Mouse (Mus musculus) thymus, adult 18-20 months (tissue): ENCODE measurements around the gene Apbb2.

Source experiments
- DNase-seq, 2 experiments: peaks; one replicate each; pipeline ENCODE4 v3.0.0; 2022; ENCODE audit warnings: mixed read lengths in 2 of 2

The Apbb2 gene

DNA sequence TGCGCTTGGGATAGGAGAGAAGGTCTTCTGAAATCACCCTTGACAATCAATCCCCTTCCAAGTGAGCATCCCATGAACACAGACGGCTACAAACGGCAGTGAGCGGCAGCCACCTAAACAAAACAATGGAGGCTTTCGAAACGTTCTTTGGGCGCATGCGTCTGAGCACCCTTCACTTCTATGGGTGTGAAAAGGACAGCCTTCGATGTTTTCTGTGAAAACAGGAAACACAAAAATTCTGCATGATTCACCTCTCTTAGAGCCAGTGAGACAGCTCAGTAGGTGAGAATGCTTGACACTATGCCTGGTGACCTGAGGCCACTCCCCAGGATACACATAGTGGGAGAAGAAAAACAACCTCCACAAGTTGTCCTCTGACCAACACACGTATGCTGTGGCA, 103.3 kb downstream of the Apbb2 start:
- DNase-seq = no peak

DNA sequence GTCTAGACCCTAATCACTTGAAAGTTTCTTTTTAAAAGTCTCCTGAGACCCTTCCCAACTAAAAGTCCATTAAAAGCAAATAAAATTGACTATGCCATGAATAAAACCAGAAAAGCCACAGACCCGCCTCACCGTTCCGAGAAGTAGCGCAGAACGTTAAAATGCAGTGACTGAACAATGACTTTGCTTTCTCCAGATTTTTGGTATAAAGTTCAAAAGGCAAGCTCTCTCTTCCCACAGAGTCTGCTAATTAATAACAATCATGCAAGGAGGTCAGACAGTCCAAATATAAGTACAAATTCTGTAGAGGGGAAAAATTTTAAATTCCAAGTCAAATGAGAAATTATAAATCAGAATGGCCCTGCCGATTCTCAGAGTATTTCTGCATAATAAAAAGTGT, 103.9 kb downstream of the Apbb2 start:
- DNase-seq = no peak

DNA sequence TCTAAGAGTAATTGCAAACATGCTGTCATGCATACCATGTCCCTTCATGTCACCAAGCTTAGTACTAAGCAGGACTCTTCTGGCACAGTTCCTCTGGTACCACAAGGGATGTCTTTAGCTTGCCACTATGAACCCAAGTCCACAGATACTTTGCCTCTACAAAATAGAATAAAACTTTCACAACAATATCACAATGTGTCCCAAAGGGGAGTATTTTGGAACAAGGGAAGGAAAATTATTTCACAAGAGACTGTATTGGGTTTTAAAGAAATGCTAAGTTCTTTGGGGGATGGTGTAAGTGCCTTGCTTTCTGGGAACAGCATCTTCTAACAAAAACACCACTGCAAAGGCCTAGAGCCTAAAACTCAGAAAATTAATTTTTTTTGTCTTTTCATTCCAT, 105.2 kb downstream of the Apbb2 start:
- DNase-seq = no peak

DNA sequence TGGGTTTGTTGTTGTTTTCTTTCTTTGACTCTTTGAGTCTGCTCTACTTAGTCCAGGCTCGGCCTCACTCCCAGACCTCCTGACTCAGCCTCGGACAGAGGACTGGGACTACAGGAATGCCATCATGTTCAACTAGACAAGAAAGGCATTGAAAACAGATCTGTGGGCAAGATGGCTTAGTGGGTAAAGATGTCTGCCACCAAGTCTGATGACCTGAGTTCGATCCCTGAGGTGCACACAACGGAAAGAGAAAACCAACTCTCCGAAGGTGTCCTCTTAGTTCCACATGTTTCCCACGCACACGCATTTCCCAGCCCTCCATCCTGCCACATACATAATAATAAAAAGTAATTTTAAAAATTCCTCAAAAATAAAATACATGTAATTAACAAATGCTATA, 106.1 kb downstream of the Apbb2 start:
- DNase-seq = no peak

GRCm38 (mm10) chr5:66510716-66511115, 107.9 kb downstream of the Apbb2 start:
- no peak for DNase-seq

DNA sequence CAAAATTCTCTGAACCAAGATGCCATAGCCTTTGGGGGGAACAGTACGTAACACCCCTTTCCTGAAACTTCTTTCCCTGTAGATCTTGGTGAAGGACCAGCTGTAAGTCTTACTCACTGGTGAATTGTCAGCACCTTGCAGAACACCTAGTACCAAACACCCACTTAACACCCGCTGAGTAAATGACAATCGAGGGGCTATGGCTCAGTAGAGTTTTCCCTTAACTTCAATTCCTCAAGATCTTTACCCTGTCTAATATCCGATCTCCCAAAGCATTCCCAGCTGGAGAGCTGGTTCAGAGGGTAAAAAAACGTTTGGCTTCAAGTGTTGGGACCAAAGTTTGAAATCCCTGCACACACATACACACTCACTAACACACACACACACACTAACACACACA, 109.4 kb downstream of the Apbb2 start:
- DNase-seq = no peak

- no peak for DNase-seq
Observed at GRCm38 (mm10) chr5:66505578-66505977, 113.0 kb downstream of the Apbb2 start.

DNA sequence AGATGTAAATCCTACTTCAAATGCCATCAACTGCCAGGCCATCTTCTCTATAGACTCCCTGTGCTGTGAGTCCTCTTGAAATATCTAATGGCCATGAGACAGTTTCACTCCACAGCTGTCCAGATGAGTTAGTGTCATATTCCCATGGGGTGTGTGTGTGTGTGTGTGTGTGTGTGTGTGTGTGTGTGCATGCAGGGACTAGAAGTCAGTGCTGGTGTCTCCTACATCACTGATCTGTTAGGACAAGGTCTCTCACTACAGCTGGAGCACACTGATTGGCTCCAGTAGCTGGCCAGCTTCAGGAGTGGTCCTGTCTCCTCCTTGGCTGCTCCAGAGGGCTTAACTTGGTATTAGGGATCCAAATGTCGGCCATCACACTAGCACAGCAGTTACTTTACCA, 113.5 kb downstream of the Apbb2 start:
- no peak for DNase-seq

DNA sequence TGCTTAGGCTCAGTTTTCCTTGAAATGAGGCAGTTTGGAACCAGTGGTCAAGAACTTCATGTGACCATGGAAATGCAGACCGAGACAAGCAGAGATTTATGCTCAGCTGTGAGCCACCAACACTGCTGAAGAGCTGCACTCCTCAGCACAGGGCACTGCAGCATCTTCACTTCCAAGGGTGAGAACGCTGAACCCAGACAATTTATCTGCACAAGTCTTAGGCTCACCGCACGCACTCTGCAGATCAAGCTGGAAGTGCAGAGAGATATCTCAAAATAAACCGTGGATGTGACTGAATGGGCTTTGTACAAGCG, 114.2 kb downstream of the Apbb2 start:
- DNase-seq = no peak

GRCm38 (mm10) chr5:66503557-66504433, 114.8 kb downstream of the Apbb2 start:
- no peak for DNase-seq

- no peak for DNase-seq
Observed at GRCm38 (mm10) chr5:66503033-66503432, 115.6 kb downstream of the Apbb2 start.

DNA sequence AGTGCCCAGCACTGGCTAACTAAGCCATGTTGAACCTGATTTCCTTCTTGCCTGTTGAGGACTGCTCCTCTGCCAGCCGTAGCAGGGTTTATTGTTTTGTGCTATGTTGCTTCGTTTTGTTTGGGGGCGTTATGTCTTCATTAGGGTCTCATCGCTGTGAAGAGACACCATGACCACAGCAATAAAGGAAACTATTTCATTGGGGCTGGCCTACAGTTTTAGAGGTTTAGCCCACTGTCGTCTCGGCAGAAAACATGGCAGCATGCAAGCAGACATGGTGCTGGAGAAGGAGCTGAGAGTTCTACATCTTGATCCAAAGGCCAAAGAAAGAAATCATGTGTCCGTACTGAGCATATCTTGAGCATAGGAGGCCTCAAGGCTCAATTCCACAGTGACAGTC, 119.0 kb downstream of the Apbb2 start:
- no peak for DNase-seq

DNA sequence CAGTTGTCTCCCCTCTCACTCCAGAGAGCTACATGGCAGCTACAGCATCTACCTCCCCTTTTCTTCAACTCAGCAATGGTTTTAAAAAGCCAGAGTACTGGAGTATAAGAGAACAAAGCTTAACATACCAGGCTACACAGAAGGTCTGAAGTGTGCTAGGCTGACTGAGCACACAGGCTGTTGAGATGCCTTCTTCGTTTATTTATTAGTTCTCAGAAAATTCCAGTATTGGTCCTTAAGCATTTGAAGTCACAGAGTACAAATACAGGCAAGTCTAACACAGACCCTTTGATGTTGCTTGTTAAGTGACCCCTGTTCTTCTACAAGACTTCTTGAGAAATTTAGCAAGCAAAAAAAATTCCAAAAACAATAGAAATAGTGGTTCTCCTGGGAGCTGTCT, 120.4 kb downstream of the Apbb2 start:
- no peak for DNase-seq

DNA sequence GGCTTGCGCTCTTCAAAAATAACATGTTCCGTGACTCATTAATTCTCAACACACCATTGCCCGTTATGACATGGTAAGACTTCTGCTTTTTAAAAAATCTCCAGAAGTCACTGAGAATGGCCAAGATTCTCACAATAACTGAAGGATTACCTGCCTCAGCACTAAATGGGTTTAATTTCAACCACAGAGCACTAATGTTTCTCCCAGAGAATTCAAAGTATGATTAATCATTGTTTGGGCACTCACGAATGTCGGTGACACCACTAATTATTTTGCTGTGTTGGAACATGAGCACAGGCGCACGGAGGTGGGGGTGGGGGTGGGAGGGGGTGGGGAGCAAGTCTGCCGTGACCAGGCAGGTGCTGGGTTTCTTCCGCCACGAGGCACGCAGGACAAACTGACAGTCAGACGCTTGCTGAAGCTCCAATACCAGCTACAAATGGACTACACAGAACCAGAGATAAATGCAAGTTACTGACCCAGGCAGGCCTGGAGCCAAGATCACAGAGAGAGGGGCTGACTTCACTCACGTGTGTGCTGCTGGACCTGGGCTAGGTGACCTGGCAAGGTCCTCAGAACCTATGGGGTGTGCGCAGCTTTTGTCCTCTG, 121.0 kb downstream of the Apbb2 start:
- no peak for DNase-seq

DNA sequence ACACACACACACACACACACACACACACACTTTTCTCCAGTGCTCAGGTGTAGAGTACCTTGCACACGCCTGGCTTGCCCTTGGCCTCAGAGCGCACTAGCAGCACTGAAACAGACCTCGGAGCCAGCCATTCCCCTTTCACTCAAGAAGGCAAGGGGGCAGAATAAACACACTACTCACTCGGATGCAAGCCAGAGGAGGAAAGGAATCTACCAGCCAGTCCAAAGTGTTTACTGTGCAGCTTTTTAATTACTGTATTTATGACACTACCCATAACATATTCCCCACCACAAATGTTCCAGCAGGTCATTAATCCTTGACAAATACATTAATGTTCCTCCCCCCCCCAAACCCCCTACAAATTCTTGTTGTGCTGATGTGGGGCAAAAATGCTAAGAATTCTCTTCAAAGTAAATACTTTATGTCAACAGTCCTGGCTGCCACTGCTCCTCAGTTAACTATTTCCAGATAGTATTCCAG, 121.7 kb downstream of the Apbb2 start:
- DNase-seq = no peak

DNA sequence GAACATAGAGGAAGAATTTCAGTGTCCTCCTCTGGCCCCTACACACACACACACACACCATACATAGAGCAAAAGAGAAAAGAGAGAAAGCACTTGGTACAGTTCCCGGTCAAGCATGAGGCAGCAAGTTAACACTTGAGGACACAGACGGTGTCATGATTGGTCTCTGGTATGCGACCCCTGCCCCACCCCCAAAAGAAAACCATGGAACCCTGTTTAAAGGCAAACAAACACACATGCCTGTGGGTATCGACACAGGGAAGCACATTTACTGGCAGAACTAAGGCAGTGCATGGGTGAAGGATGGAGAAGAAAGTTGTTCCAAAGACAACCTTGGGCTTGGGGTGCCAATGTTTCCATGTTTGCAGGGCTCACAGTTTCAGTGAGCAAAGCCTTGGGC, 123.9 kb downstream of the Apbb2 start:
- DNase-seq = no peak

GRCm38 (mm10) chr5:66492563-66492960, 126.0 kb downstream of the Apbb2 start:
- no peak for DNase-seq

DNA sequence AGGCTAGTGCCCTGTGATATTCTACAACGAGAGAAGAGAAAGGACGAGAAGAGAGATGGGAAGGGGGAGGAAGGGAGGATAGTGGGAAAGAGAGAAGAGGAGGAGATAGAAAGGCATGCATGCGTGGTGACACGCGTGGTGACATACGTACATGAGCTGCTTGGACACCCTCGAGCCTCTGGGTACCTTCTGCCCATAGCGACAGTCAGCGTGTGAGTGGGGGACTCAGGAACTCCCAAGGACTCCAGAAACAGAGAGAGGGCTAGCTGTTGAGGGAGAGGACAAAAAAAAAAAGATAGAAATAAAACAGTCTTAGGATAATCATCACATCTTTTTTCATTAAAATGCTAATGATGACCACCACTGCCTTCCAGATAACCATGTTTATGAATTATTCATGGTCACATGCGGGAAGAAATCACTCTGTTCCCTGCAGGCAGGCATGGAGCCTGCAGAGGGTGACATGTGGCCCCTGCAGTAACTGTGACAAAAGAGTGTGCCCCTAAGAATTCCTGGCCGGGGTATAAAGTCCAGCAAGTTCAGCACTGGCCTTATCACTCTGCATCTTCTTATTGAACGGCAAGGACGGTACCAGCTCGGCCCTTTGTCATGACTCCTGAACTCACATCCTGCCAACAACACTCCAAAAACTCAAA, 126.5 kb downstream of the Apbb2 start:
- DNase-seq = no peak

GRCm38 (mm10) chr5:66486028-66486427, 132.6 kb downstream of the Apbb2 start:
- no peak for DNase-seq

DNA sequence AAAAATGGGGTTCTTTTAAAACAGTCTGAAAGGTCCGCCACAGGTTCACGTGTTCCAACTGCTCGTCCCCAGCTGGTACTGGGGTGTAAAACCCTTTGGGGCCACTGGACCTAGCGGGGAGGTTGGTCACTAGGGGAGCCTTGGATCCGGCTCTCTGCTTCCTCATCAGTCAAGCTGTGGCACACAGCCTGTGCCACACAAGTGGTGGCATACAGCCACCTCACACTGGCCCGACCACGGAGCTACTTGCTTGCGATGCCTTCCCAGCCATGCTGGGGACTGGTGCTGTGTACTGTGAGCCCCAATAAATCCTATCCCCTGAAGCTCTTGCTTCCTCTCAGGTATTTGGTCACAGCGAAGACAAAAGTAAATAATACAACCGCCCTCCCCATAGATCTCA, 142.3 kb downstream of the Apbb2 start:
- DNase-seq = no peak

DNA sequence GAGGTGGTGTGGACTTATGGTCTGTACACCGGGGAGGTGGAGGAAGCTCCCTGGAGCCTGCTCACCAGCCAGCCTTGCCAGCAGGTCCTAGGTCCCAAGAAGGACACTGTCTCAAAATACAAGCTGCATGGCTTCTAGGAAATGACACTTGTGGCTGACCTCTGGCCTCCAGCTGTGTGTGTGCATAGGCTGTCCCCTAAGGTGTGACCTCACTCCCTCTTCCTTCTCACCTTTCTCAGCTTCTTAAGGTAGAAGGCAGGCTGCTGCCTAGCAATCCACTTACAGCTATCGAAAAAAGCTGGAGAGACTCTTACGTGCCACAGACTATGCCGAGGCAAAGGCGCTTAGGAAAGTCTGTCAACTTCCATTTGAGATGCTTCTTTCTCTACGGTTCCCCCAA, 142.8 kb downstream of the Apbb2 start:
- DNase-seq = no peak

DNA sequence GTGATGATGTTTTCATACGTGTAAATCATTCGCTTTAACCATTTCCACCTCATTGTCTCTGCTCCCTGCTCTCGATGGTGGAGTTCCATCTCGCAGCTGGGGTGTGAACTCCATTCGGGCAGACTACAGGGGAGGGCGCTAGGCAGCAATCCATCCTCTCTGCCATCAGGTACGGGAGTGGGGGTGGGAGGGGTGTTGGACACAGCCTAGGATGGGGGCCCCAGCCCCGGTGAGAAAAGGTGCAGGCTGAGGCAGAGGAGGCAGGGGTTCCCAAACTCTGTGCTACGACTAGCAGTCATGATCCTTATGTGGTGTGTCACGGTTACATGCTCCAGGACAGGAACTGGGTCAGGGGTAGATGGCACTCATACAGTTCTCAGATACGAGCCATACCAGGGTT, 144.4 kb downstream of the Apbb2 start:
- no peak for DNase-seq

DNA sequence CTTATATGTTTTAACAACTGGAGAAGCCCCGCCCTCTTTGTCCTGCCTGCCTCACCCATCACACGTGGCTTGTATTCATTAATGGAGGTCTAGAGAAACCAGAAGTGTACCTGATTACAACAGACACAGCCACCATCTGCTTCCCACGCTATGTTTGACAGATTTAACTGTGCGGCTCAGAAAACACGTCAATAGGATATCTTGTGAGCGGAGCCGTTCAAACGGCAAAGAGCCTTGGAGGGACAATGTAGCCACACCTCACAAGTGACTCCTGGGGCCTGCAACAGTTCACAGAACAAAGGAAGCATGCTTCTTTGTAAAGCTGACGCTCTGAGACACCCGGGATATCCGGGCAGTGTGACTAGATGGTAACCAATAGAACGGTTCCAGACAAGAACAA, 145.0 kb downstream of the Apbb2 start:
- DNase-seq = no peak

GRCm38 (mm10) chr5:66470837-66471236, 147.7 kb downstream of the Apbb2 start:
- no peak for DNase-seq
